Mouse (Mus musculus): ENCODE measurements around the gene Crabp1.

DNA sequence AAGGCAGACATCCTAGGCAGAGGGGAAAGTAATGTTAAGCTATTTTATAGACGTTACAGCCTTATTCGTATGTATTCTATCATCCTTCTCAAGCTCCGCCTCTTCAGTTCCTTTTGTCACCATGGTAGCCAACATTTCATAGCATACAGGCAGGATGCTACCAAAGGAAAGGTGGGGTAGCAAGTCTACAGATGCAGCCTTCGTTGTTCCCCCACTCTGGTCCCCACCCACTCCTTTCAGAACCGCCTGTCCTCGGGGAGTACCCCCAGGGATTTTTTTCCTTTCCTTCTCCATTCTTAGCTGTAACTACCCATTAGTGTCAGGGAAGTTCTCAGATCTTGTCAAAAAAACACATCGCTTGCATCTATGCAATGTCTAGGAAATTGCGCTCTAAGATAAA, 14.7 kb downstream of the Crabp1 start:
- no peak for TF ChIP-seq CTCF (IDR thresholded peaks at IDR 0.05; ENCODE audit: low read depth)
- TF ChIP-seq EP300 (optimal IDR thresholded peaks at IDR 0.05): no peak
